Mouse (Mus musculus) brain, embryonic 18.5 days (tissue): Measurements from ENCODE around the gene Prmt8.

Source experiments
- DNase-seq: peaks from one replicate; pipeline ENCODE4 v3.0.0-alpha.2; 2012; ENCODE audit warnings: low read depth, low spot score

Prmt8 gene

DNA sequence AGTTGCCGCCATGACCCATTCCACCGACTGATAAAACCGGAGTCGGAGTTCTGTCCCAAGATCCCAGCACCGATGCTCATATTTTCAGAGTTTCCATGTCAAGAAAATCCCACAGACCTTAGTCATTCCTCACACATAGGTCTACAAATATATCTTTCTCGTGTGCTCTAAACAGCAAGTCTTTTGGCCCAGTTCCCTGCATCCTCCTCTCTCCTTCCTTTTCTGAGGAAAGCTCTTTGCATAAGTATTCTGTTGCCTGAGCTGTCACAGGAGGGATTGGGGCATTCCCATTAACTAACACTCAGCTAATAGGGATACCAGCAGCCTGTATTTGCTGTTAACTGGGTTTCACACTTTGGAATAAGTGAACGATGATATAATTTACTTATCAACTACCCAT, 106.0 kb downstream of the Prmt8 start:
- DNase-seq, result no peak

DNA sequence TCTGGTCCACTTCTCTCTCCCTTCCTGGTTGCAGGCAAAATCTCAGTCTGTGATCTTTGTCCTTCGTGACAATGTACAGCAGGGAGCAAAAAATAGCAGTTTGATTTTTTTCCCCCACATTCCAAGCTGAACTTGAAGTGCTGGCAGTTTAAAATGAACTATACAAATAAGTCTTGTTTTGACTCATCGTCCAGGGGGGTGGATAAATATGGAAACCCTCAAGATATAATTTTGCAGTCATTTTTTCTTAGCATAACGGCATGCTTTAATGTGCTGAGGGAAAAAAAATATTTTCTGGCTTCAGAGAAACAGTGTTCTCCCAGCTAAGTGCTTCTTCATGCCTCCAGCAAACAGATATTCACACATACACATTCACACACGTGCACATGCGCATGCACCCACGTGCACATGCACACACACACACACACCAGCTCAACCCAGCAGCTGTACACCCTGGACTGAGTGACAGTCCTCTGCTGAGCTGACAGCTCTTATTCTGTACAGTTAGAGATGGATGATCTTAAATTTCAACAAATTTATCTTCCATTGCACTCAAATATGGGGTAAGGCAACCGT, 107.5 kb downstream of the Prmt8 start:
- DNase-seq, result no peak

DNA sequence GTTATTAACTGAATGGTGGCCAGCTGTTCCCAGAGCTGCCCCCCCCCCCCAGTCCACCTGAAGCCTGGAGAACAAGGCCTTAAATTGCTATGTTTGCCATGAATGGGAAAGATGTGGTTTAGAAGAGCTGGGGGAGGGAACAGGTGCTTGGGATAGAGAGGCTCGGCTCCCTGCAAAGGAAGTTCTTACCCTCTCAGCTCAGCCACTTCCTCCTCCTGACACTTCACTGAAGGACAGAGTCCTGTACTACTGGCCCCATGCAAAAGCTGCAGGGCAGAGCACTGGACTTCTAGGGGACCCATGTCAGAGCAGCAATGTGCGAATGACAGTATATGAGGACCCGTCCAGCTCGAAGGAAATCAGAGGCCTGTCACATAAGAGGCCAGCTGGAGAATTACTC, 109.3 kb downstream of the Prmt8 start:
- DNase-seq, result no peak

DNA sequence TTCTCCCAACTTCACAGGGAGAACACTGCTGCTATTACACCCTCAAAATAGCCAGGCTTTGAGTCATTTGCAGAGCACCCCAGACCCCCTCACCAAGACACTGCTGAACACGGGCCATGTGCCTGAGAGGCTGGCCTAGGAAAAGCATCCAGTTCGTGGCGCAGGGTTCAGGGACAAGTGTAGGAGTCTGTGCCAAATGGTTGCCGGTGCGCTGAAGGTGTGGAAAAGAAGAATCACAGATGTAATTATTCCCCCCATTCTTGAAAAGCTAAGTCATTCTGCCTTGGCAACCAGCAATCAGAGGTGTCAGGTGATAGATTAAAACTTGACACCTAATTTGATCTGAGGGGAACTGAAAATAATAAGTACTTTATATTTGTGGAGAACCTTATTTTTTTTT, 109.8 kb downstream of the Prmt8 start:
- no peak for DNase-seq

DNA sequence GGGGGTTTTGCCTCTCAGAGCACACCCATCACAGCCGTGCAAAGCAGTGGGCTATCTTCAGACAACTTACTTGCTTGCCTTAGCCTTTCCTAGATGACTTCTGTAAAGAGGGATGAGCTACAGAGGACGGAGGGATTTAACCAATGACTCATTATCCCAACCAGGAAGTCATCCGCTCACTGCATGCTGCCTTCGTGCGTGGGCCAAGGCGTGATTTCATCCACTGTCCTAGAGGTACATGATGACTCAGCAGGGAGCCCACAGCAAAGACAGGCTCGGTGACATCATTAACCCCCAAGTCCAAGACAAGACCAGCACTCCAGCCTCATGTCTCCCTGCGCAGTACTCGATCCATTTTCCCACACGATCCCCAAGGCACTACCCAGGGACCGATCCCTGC, 112.1 kb downstream of the Prmt8 start:
- no peak for DNase-seq

DNA sequence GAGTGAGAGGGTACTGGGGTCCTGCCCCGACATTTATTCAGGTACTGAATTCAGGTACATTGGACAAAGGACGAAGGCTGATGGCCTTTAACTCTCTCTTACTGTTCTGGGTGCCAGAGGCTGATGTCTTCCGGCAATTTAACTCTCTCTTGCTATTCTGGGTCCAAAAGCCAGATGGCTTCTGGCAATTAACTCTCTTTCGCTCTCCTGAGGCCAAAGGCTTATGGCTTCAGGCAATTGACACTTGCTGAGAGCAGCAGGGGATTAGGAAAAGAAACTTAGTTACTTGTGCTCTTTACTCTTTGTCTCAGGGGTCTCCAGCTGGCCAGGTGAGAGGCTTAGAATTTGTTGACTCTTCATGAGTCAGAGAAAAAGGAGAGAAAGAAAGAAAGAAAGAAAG, 113.3 kb downstream of the Prmt8 start:
- no peak for DNase-seq

DNA sequence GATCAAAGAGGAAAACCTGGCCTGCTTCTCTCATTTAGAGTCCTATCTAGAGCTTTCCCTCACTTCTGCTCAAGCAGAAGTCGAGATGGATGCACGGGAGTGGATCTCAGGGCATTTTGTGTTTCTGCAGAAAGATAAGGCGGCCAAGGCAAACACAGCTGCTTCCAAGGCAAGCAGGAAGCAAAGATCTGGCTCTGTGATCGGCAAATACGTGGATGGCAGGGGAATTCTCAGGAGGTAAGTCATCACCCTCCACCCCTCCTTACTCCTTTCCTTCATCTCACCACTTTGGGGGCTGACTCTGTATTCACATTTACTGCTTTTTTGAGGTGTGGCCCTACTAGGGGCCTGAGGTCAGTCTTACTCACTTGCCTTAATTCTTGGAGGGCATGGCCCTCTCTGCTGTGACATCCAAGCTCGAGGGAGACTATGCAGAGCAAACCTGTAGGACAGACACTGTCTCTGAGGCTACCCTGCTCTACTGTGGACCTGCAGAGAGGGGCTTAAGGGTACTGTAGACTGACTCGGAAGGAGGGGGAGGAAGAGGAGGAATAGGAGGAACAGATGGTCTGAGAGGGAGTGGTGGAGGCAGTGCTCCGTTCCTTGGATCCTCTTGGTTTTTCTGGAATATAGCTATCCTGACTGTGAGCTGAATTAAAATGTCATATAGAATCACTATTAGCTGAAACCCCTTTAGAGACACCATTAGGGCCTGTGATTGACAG, 128.0 kb downstream of the Prmt8 start:
- DNase-seq, result no peak
